Mouse (Mus musculus): ENCODE measurements around the gene Tjp2.

Tjp2 gene

GRCm38 (mm10) chr19:24180415-24180814 is 44.4 kb downstream of the Tjp2 start:
- no peak for DNase-seq (ENCODE audit: low spot score in 2 of 2)

- DNase-seq (ENCODE audit: low spot score in 2 of 2) = no peak
These were observed 46.7 kb downstream of the Tjp2 start for GRCm38 (mm10) chr19:24178086-24178485.

GRCm38 (mm10) chr19:24176692-24177091 is 48.1 kb downstream of the Tjp2 start:
- DNase-seq (ENCODE audit: low spot score in 2 of 2) = no peak

- DNase-seq (ENCODE audit: low spot score in 2 of 2) = peak; percentile 35 to 42
These were observed 49.9 kb downstream of the Tjp2 start for GRCm38 (mm10) chr19:24174896-24175295.

- DNase-seq (ENCODE audit: low spot score in 2 of 2) = peak; percentile 82 to 88
These were observed 51.0 kb downstream of the Tjp2 start for GRCm38 (mm10) chr19:24173608-24174523.

- DNase-seq (ENCODE audit: low spot score in 2 of 2) = no peak
These were observed 51.8 kb downstream of the Tjp2 start for GRCm38 (mm10) chr19:24173020-24173419.

- no peak for DNase-seq (ENCODE audit: low spot score in 2 of 2)
These were observed 56.3 kb downstream of the Tjp2 start for GRCm38 (mm10) chr19:24168531-24168930.

- DNase-seq (ENCODE audit: low spot score in 2 of 2) = no peak
These were observed 58.2 kb downstream of the Tjp2 start for GRCm38 (mm10) chr19:24166516-24167091.

- DNase-seq (ENCODE audit: low spot score in 2 of 2) = no peak
These were observed 60.9 kb downstream of the Tjp2 start for GRCm38 (mm10) chr19:24163974-24164373.

- DNase-seq (ENCODE audit: low spot score in 2 of 2) = no peak
These were observed 64.4 kb downstream of the Tjp2 start for GRCm38 (mm10) chr19:24160460-24160859.

GRCm38 (mm10) chr19:24159751-24160150 is 65.1 kb downstream of the Tjp2 start:
- DNase-seq (ENCODE audit: low spot score in 2 of 2) = no peak

- no peak for DNase-seq (ENCODE audit: low spot score in 2 of 2)
These were observed 65.5 kb downstream of the Tjp2 start for GRCm38 (mm10) chr19:24159334-24159733.

GRCm38 (mm10) chr19:24156067-24156455 is 68.8 kb downstream of the Tjp2 start:
- no peak for DNase-seq (ENCODE audit: low spot score in 2 of 2)

- DNase-seq (ENCODE audit: low spot score in 2 of 2) = no peak
These were observed 69.3 kb downstream of the Tjp2 start for GRCm38 (mm10) chr19:24155395-24156066.

GRCm38 (mm10) chr19:24153266-24154023 is 71.4 kb downstream of the Tjp2 start:
- DNase-seq (ENCODE audit: low spot score in 2 of 2) = peak; percentile 46 to 61

GRCm38 (mm10) chr19:24144009-24144408 is 80.8 kb downstream of the Tjp2 start:
- DNase-seq (ENCODE audit: low spot score in 2 of 2) = no peak

GRCm38 (mm10) chr19:24142621-24143061 is 82.2 kb downstream of the Tjp2 start:
- DNase-seq (ENCODE audit: low spot score in 2 of 2) = peak; percentile 60 to 75

GRCm38 (mm10) chr19:24140298-24140697 is 84.5 kb downstream of the Tjp2 start:
- DNase-seq (ENCODE audit: low spot score in 2 of 2) = no peak

GRCm38 (mm10) chr19:24137392-24137791 is 87.4 kb downstream of the Tjp2 start:
- DNase-seq (ENCODE audit: low spot score in 2 of 2) = no peak

GRCm38 (mm10) chr19:24134991-24135390 is 89.8 kb downstream of the Tjp2 start:
- no peak for DNase-seq (ENCODE audit: low spot score in 2 of 2)

GRCm38 (mm10) chr19:24134144-24134911 is 90.5 kb downstream of the Tjp2 start:
- DNase-seq (ENCODE audit: low spot score in 2 of 2) = no peak

Measured in right cerebral cortex, adult 2 months (tissue).